22 mouse cellular contexts compared by ENCODE assay signal in genomic region chr2:77436241-77436759, GRCm38 (mm10).
DNase-seq lines count a peak whose midpoint lies in the region; ATAC-seq and TF ChIP-seq lines count a peak whose summit lies in the region.
"Had no signal": no experiment of that assay in that cellular context is flagged by ENCODE, and none has a peak within 500 bp of the region (broad histone marks: within the 10 kb centered on the region; RNA-seq: fewer than 3 reads in every experiment).

No protein-coding gene starts in this region.

- H3K4me1 ChIP-seq in forebrain, embryonic 15.5 days, result no peaks in the 10 kb centered on the region
- H3K4me1 ChIP-seq in forebrain, embryonic 16.5 days (replicated peaks; ENCODE audit: control insufficient read depth, insufficient read depth, low read length), result no peaks in the 10 kb centered on the region
- H3K4me1 ChIP-seq in lung, postnatal 0 days (ENCODE audit: insufficient read depth, low read depth, low read length), result no peaks in the 10 kb centered on the region; the same call in 1 of the 2 replicates
- peaks cover 10% of the 10 kb centered on the region for H3K4me1 ChIP-seq in olfactory bulb, adult 2 months (ENCODE audit: control insufficient read depth, insufficient read depth, low read length)
- H3K4me1 ChIP-seq: embryonic facial prominence, embryonic 15.5 days had no signal

- no peak overlapping the region for H3K9ac ChIP-seq in forebrain, embryonic 15.5 days (replicated peaks)
- no peak overlapping the region for H3K9ac ChIP-seq in forebrain, embryonic 16.5 days (replicated peaks; ENCODE audit: low read depth, low read length)
- H3K9ac ChIP-seq in lung, postnatal 0 days (replicated peaks; ENCODE audit: low read depth), result no peak overlapping the region
- H3K9ac ChIP-seq: embryonic facial prominence, embryonic 15.5 days; heart, embryonic 12.5 days; midbrain, embryonic 12.5 days had no signal

- H3K4me2 ChIP-seq in forebrain, embryonic 15.5 days (replicated peaks), result no peak overlapping the region
- H3K4me2 ChIP-seq in forebrain, embryonic 16.5 days (ENCODE audit: low read length), result no peak overlapping the region
- no peak overlapping the region for H3K4me2 ChIP-seq in lung, postnatal 0 days (replicated peaks; ENCODE audit: low read depth, low read length)
- H3K4me2 ChIP-seq: embryonic facial prominence, embryonic 15.5 days; heart, embryonic 12.5 days; midbrain, embryonic 12.5 days had no signal

- no peaks in the 10 kb centered on the region for H3K9me3 ChIP-seq in forebrain, embryonic 15.5 days
- H3K9me3 ChIP-seq in forebrain, embryonic 16.5 days (ENCODE audit: control insufficient read depth, low read length), result no peaks in the 10 kb centered on the region
- no peaks in the 10 kb centered on the region for H3K9me3 ChIP-seq in lung, postnatal 0 days (ENCODE audit: low read length)
- H3K9me3 ChIP-seq: embryonic facial prominence, embryonic 15.5 days; heart, embryonic 12.5 days; midbrain, embryonic 12.5 days had no signal

- 0 out of 2 replicates have a peak, but pooled peaks have one; percentile 19 for ATAC-seq in forebrain, embryonic 15.5 days (replicated peaks)
- no peak; the same call in 1 of the 2 replicates for ATAC-seq in forebrain, embryonic 16.5 days
- ATAC-seq in lung, postnatal 0 days, result no peak; the same call in 1 of the 2 replicates
- ATAC-seq: CD4-positive, CD25-positive, alpha-beta regulatory T cell, adult 4 months; forebrain, embryonic 14.5 days; Patski had no signal

- no peak overlapping the region for H3K27ac ChIP-seq in forebrain, embryonic 15.5 days (replicated peaks)
- no peak overlapping the region for H3K27ac ChIP-seq in forebrain, embryonic 16.5 days (ENCODE audit: low read length)
- H3K27ac ChIP-seq in lung, postnatal 0 days (ENCODE audit: low read length), result no peak overlapping the region
- peak overlapping the region; percentile 62 for H3K27ac ChIP-seq in olfactory bulb, adult 2 months (ENCODE audit: insufficient read depth, low read depth, low read length)
- H3K27ac ChIP-seq: embryonic facial prominence, embryonic 15.5 days; midbrain, embryonic 12.5 days; stomach, postnatal 0 days had no signal

- 39% methylated on average over 9 of the region's 9 CpGs for WGBS in forebrain, embryonic 15.5 days
- 38% methylated on average over 9 of the region's 9 CpGs for WGBS in forebrain, embryonic 16.5 days
- WGBS in lung, postnatal 0 days, result 67% methylated on average over 9 of the region's 9 CpGs
- 30% methylated on average over 9 of the region's 9 CpGs for WGBS in olfactory bulb, adult 2 months

- no peak for TF ChIP-seq POLR2A in brain, embryonic 14.5 days (IDR thresholded peaks at IDR 0.05; ENCODE audit: borderline replicate concordance, extremely low read depth, insufficient read depth, insufficient read length, poor library complexity, severe bottlenecking)
- TF ChIP-seq POLR2A in olfactory bulb, adult 2 months (IDR thresholded peaks at IDR 0.05; ENCODE audit: insufficient read depth, low read depth, low read length), result no peak

- H3K36me3 ChIP-seq in forebrain, embryonic 15.5 days, result no peaks in the 10 kb centered on the region
- no peaks in the 10 kb centered on the region for H3K36me3 ChIP-seq in forebrain, embryonic 16.5 days (ENCODE audit: control insufficient read depth, insufficient read depth)
- no peaks in the 10 kb centered on the region for H3K36me3 ChIP-seq in lung, postnatal 0 days (ENCODE audit: insufficient read depth, low read length)
- H3K36me3 ChIP-seq: embryonic facial prominence, embryonic 15.5 days; heart, embryonic 12.5 days; midbrain, embryonic 12.5 days had no signal

- DNase-seq in lung, postnatal 0 days (ENCODE audit: low spot score), result peak; percentile 35
- DNase-seq in lung, postnatal 14 days, result no peak
- peak; percentile 41 for DNase-seq in brain, embryonic 14.5 days (ENCODE audit: low read depth)
- DNase-seq in layer of hippocampus, adult 11-12 months (ENCODE audit: low spot score), result no peak
- DNase-seq: adrenal gland, adult 2 months; cerebellum, adult 18-20 months; gastrocnemius, postnatal 25 days; heart, adult 18-20 months; kidney, adult 18-20 months; kidney, postnatal 4 days; thymus, adult 2 months; thymus, postnatal 4 days had no signal

- 0 out of 2 replicates have a peak, but pooled peaks have one; percentile 7 for TF ChIP-seq EP300 in lung, postnatal 0 days (IDR thresholded peaks at IDR 0.05)

- no peaks in the 10 kb centered on the region for H3K27me3 ChIP-seq in forebrain, embryonic 15.5 days
- H3K27me3 ChIP-seq in forebrain, embryonic 16.5 days (replicated peaks; ENCODE audit: control insufficient read depth, insufficient read depth, low read length), result no peaks in the 10 kb centered on the region
- no peaks in the 10 kb centered on the region for H3K27me3 ChIP-seq in lung, postnatal 0 days (replicated peaks; ENCODE audit: insufficient read depth, low read length)
- H3K27me3 ChIP-seq: embryonic facial prominence, embryonic 15.5 days; heart, embryonic 12.5 days; midbrain, embryonic 12.5 days had no signal

- no peak overlapping the region for H3K4me3 ChIP-seq in forebrain, embryonic 15.5 days
- no peak overlapping the region for H3K4me3 ChIP-seq in forebrain, embryonic 16.5 days (replicated peaks; ENCODE audit: low read length)
- no peak overlapping the region for H3K4me3 ChIP-seq in lung, postnatal 0 days (ENCODE audit: low read depth, low read length)
- H3K4me3 ChIP-seq in olfactory bulb, adult 2 months (ENCODE audit: insufficient read depth, low read depth, low read length), result no peak overlapping the region
- H3K4me3 ChIP-seq: embryonic facial prominence, embryonic 15.5 days; heart, embryonic 12.5 days; midbrain, embryonic 12.5 days had no signal

- TF ChIP-seq CTCF in lung, postnatal 0 days (IDR thresholded peaks at IDR 0.05), result no peak
- TF ChIP-seq CTCF in brain, embryonic 14.5 days (IDR thresholded peaks at IDR 0.05; ENCODE audit: borderline replicate concordance, extremely low read depth, insufficient read depth, insufficient read length), result no peak
- no peak for TF ChIP-seq CTCF in olfactory bulb, adult 2 months (IDR thresholded peaks at IDR 0.05; ENCODE audit: insufficient read depth, low read depth, low read length)

Comparison
In these comparisons a context has a peak if more than half of its experiments do, and no peak if none do; other contexts are left out.
1. DNase-seq: peak in lung, postnatal 0 days (single experiment) and brain, embryonic 14.5 days (single experiment); none in lung, postnatal 14 days (single experiment) and layer of hippocampus, adult 11-12 months (single experiment).